Mouse (Mus musculus): ENCODE results near the gene Rims1. TPM values are rescaled to one million over a fixed set of nuclear protein-coding genes. Genes with fewer than 3 reads are reported as not detected.

Rims1 gene
- polyA plus RNA-seq, 1 experiment from 2014 or later, result 7.6 TPM

- no peak overlapping the region for H3K4me3 ChIP-seq (replicated peaks)
- no peak for ATAC-seq
- H3K4me2 ChIP-seq (replicated peaks), result no peak overlapping the region
- no peaks in the 10 kb centered on the region for H3K36me3 ChIP-seq
- H3K4me1 ChIP-seq (replicated peaks), result no peaks in the 10 kb centered on the region
- H3K9me3 ChIP-seq, result no peaks in the 10 kb centered on the region
- H3K27me3 ChIP-seq (replicated peaks), result no peaks in the 10 kb centered on the region
- no peak overlapping the region for H3K27ac ChIP-seq
- H3K9ac ChIP-seq, result no peak overlapping the region
- WGBS, result 83% methylated on average over 3 of the region's 3 CpGs
Observed at GRCm38 (mm10) chr1:22661825-22662224, 144.0 kb downstream of the Rims1 start.

DNA sequence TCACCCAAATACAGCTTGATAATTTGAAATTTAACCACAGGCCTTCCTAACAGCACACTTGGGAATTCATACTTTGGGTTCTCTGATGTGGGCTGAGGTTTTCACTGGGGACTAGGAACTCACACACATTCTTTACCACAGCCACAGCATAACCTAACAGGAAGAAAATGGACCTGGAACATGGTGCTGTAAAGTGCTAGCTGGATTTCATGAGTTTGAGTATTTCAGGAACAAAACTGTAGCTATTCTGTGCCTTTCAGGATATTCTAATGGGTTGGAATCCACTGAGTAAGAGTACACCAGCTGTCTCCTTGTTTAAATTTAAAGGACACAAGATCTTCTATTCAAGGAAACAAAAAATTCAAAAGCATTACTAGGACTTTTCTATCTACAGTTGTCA is 149.8 kb downstream of the Rims1 start:
- no peak overlapping the region for H3K9ac ChIP-seq
- H3K27me3 ChIP-seq (replicated peaks), result no peaks in the 10 kb centered on the region
- H3K9me3 ChIP-seq, result no peaks in the 10 kb centered on the region
- H3K4me2 ChIP-seq (replicated peaks), result no peak overlapping the region
- no peak overlapping the region for H3K4me3 ChIP-seq (replicated peaks)
- ATAC-seq, result no peak
- no peaks in the 10 kb centered on the region for H3K36me3 ChIP-seq
- no peaks in the 10 kb centered on the region for H3K4me1 ChIP-seq (replicated peaks)
- H3K27ac ChIP-seq, result no peak overlapping the region

GRCm38 (mm10) chr1:22654903-22655302 is 150.9 kb downstream of the Rims1 start:
- no peaks in the 10 kb centered on the region for H3K4me1 ChIP-seq (replicated peaks)
- no peak overlapping the region for H3K4me3 ChIP-seq (replicated peaks)
- H3K27ac ChIP-seq, result no peak overlapping the region
- no peak overlapping the region for H3K4me2 ChIP-seq (replicated peaks)
- WGBS, result 85% methylated on average over 9 of the region's 9 CpGs
- H3K9ac ChIP-seq, result no peak overlapping the region
- H3K27me3 ChIP-seq (replicated peaks), result no peaks in the 10 kb centered on the region
- H3K36me3 ChIP-seq, result no peaks in the 10 kb centered on the region
- H3K9me3 ChIP-seq, result no peaks in the 10 kb centered on the region
- no peak for ATAC-seq

GRCm38 (mm10) chr1:22650588-22650987 is 155.2 kb downstream of the Rims1 start:
- H3K27ac ChIP-seq, result no peak overlapping the region
- WGBS, result 79% methylated on average over 7 of the region's 7 CpGs
- H3K4me3 ChIP-seq (replicated peaks), result no peak overlapping the region
- H3K36me3 ChIP-seq, result no peaks in the 10 kb centered on the region
- H3K4me2 ChIP-seq (replicated peaks), result no peak overlapping the region
- H3K9ac ChIP-seq, result no peak overlapping the region
- ATAC-seq, result no peak
- no peaks in the 10 kb centered on the region for H3K27me3 ChIP-seq (replicated peaks)
- H3K4me1 ChIP-seq (replicated peaks), result no peaks in the 10 kb centered on the region
- no peaks in the 10 kb centered on the region for H3K9me3 ChIP-seq

DNA sequence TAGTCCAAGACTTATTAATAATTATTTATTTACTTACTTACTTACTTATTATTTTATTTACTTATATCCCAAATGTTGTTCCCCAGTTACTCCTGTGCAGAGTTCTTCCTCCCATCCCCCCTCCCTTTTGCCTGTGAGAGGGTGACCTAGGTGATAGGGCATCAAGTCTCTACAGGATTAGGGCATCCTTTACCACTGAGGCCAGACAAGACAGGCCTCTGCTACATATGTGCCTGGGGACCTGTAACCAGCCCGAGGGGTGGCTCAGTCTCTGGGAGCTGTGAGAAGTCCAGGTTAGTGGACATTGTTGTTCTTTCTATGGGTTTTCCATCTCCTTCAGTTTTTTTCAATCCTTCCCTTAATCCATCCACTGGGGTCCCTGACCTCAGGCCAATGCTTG is 156.4 kb downstream of the Rims1 start:
- Histone ChIP-seq H3K4me2 (replicated peaks) (no peak overlapping the region), H3K36me3 (no peaks in the 10 kb centered on the region), H3K27me3 (replicated peaks) (no peaks in the 10 kb centered on the region), H3K4me1 (replicated peaks) (no peaks in the 10 kb centered on the region), H3K4me3 (replicated peaks) (no peak overlapping the region), H3K9me3 (no peaks in the 10 kb centered on the region), H3K9ac (no peak overlapping the region), H3K27ac (no peak overlapping the region)
- WGBS, result 75% methylated on average over 1 of the region's 1 CpGs
- ATAC-seq, result no peak

- no peaks in the 10 kb centered on the region for H3K36me3 ChIP-seq
- no peaks in the 10 kb centered on the region for H3K4me1 ChIP-seq (replicated peaks)
- H3K9ac ChIP-seq, result no peak overlapping the region
- no peak for ATAC-seq
- no peak overlapping the region for H3K4me3 ChIP-seq (replicated peaks)
- H3K27ac ChIP-seq, result no peak overlapping the region
- H3K9me3 ChIP-seq, result no peaks in the 10 kb centered on the region
- 27% methylated on average over 2 of the region's 2 CpGs for WGBS
- H3K4me2 ChIP-seq (replicated peaks), result no peak overlapping the region
- no peaks in the 10 kb centered on the region for H3K27me3 ChIP-seq (replicated peaks)
Observed at GRCm38 (mm10) chr1:22645257-22645656, 160.5 kb downstream of the Rims1 start.

DNA sequence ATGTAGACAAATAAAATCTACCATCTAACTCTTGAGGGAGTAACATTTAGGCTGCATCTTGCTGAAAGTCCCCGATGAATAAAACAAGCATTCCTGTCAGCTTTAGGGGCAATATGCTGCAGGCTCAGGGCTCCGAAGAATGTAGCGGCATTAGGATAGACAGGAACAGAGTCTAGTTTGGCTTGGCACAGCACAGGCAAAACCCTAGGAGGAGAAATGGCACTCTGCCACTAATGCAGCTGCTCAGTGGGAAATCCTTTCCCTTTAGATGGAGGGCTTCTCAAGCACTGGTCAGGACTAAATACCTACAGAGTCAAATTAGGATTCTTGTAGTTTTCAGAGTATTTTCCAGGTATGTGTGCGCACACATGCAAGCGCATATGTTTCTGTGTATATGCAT is 165.2 kb downstream of the Rims1 start:
- 83% methylated on average over 5 of the region's 5 CpGs for WGBS
- no peak for ATAC-seq
- H3K36me3 ChIP-seq, result no peaks in the 10 kb centered on the region
- H3K27me3 ChIP-seq (replicated peaks), result no peaks in the 10 kb centered on the region
- H3K27ac ChIP-seq, result no peak overlapping the region
- H3K9me3 ChIP-seq, result no peaks in the 10 kb centered on the region
- no peak overlapping the region for H3K4me3 ChIP-seq (replicated peaks)
- no peak overlapping the region for H3K9ac ChIP-seq
- no peaks in the 10 kb centered on the region for H3K4me1 ChIP-seq (replicated peaks)
- H3K4me2 ChIP-seq (replicated peaks), result no peak overlapping the region

GRCm38 (mm10) chr1:22639702-22640101 is 166.1 kb downstream of the Rims1 start:
- no peak overlapping the region for H3K9ac ChIP-seq
- H3K27ac ChIP-seq, result no peak overlapping the region
- ATAC-seq, result no peak
- H3K27me3 ChIP-seq (replicated peaks), result no peaks in the 10 kb centered on the region
- no peaks in the 10 kb centered on the region for H3K9me3 ChIP-seq
- no peaks in the 10 kb centered on the region for H3K4me1 ChIP-seq (replicated peaks)
- no peak overlapping the region for H3K4me3 ChIP-seq (replicated peaks)
- H3K36me3 ChIP-seq, result no peaks in the 10 kb centered on the region
- WGBS, result 83% methylated on average over 3 of the region's 3 CpGs
- H3K4me2 ChIP-seq (replicated peaks), result no peak overlapping the region

DNA sequence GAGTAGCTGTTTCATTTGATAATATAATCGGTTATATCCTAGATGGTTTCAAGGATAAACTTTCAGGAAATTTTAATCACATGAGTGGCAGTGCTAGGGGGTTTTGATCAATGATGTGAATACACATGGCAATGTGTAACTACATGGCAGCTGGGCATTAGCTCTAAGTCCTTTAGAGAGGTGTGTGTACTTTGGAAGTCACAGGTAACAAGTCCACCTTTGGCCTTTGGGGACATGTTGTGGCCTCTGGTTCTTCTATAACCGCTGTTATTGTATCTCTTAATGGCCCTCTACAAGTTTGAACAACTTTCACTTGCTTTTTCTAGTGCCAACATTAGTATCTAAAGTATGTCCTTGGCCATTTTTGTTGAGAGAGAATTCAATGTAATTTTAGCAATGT is 171.9 kb downstream of the Rims1 start:
- H3K9ac ChIP-seq, result no peak overlapping the region
- no peaks in the 10 kb centered on the region for H3K4me1 ChIP-seq (replicated peaks)
- H3K4me3 ChIP-seq (replicated peaks), result no peak overlapping the region
- no peaks in the 10 kb centered on the region for H3K27me3 ChIP-seq (replicated peaks)
- no peaks in the 10 kb centered on the region for H3K36me3 ChIP-seq
- ATAC-seq, result no peak
- 88% methylated on average over 2 of the region's 2 CpGs for WGBS
- no peak overlapping the region for H3K27ac ChIP-seq
- no peak overlapping the region for H3K4me2 ChIP-seq (replicated peaks)
- no peaks in the 10 kb centered on the region for H3K9me3 ChIP-seq

DNA sequence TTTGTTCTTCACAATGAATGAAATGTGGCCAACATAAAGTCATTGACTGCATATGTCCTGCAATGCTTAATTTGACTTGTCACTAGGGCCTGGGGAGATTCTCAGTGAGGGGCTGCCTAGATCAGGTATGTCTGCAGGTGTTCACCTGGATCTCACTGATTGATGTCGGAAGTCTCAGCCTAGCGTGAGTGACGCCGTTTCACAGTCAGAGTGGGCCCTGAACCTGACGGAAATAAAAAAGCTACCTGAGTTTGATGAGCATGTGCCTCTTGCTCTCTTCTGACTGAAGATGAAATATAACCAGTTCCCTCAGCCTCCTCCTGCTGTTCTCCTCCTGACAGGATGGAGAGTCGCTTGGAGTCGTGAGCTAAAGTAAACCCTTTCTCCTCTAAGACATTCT is 173.2 kb downstream of the Rims1 start:
- Histone ChIP-seq H3K9ac (no peak overlapping the region), H3K36me3 (no peaks in the 10 kb centered on the region), H3K4me1 (replicated peaks) (no peaks in the 10 kb centered on the region), H3K27me3 (replicated peaks) (no peaks in the 10 kb centered on the region), H3K27ac (no peak overlapping the region), H3K4me2 (replicated peaks) (no peak overlapping the region), H3K4me3 (replicated peaks) (no peak overlapping the region), H3K9me3 (no peaks in the 10 kb centered on the region)
- ATAC-seq, result no peak
- WGBS, result 74% methylated on average over 7 of the region's 7 CpGs

GRCm38 (mm10) chr1:22631991-22632390 is 173.8 kb downstream of the Rims1 start:
- no peak overlapping the region for H3K9ac ChIP-seq
- no peaks in the 10 kb centered on the region for H3K4me1 ChIP-seq (replicated peaks)
- ATAC-seq, result no peak
- no peaks in the 10 kb centered on the region for H3K9me3 ChIP-seq
- no peak overlapping the region for H3K4me3 ChIP-seq (replicated peaks)
- H3K27ac ChIP-seq, result no peak overlapping the region
- 85% methylated on average over 6 of the region's 6 CpGs for WGBS
- no peak overlapping the region for H3K4me2 ChIP-seq (replicated peaks)
- H3K27me3 ChIP-seq (replicated peaks), result no peaks in the 10 kb centered on the region
- H3K36me3 ChIP-seq, result no peaks in the 10 kb centered on the region

- no peaks in the 10 kb centered on the region for H3K36me3 ChIP-seq
- H3K4me3 ChIP-seq (replicated peaks), result no peak overlapping the region
- H3K27me3 ChIP-seq (replicated peaks), result no peaks in the 10 kb centered on the region
- no peak for ATAC-seq
- no peak overlapping the region for H3K4me2 ChIP-seq (replicated peaks)
- H3K4me1 ChIP-seq (replicated peaks), result no peaks in the 10 kb centered on the region
- no peaks in the 10 kb centered on the region for H3K9me3 ChIP-seq
- WGBS, result 82% methylated on average over 8 of the region's 8 CpGs
- no peak overlapping the region for H3K9ac ChIP-seq
- no peak overlapping the region for H3K27ac ChIP-seq
Observed at GRCm38 (mm10) chr1:22629011-22629410, 176.8 kb downstream of the Rims1 start.

DNA sequence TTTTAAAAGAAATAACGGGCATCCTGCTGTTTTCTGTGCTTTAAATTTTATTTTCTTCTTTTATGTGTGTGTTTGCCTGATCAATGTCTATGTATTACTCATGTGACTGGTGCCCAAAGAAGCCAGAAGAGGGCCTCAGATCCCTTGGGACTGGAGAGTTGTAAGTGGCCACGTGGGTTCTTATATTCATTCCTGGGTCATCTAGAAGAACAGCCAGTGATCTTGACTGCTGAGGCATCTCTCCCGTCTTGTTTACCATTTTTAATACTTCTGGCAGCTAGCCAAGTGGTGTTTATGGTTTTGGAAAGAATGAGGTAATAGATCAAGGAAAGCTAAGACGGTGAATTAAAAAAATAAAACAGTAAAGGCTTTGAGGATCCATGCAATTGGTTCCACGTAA is 178.8 kb downstream of the Rims1 start:
- H3K27ac ChIP-seq, result no peak overlapping the region
- no peak for ATAC-seq
- WGBS, result 28% methylated on average over 5 of the region's 5 CpGs
- no peak overlapping the region for H3K4me3 ChIP-seq (replicated peaks)
- no peaks in the 10 kb centered on the region for H3K4me1 ChIP-seq (replicated peaks)
- H3K9me3 ChIP-seq, result no peaks in the 10 kb centered on the region
- no peak overlapping the region for H3K4me2 ChIP-seq (replicated peaks)
- no peaks in the 10 kb centered on the region for H3K27me3 ChIP-seq (replicated peaks)
- H3K36me3 ChIP-seq, result no peaks in the 10 kb centered on the region
- H3K9ac ChIP-seq, result no peak overlapping the region

GRCm38 (mm10) chr1:22626295-22626694 is 179.5 kb downstream of the Rims1 start:
- Histone ChIP-seq H3K4me1 (replicated peaks) (no peaks in the 10 kb centered on the region), H3K27me3 (replicated peaks) (no peaks in the 10 kb centered on the region), H3K36me3 (no peaks in the 10 kb centered on the region), H3K27ac (no peak overlapping the region), H3K4me3 (replicated peaks) (no peak overlapping the region), H3K9me3 (no peaks in the 10 kb centered on the region), H3K9ac (no peak overlapping the region), H3K4me2 (replicated peaks) (no peak overlapping the region)
- no peak for ATAC-seq
- 58% methylated on average over 3 of the region's 3 CpGs for WGBS
